Mouse (Mus musculus) stomach, postnatal 0 days (tissue): Measurements from ENCODE around the gene Rad51c. TPM values are rescaled to one million over a fixed set of nuclear protein-coding genes. Genes with fewer than 3 reads are reported as not detected.
A peak's percentile ranks its signal among the peaks of the same experiment; 100 is the strongest.
"Not testable (repeated sequence)": the region's sequence is repeated elsewhere in the genome, so short reads cannot be mapped to it uniquely, and the experiment has no call there.

Experiments used
- ATAC-seq: fragments of 200-750 bp; cut with Nextera tagmentation; 2 replicates; pipeline ENCODE4 v1.8.0; 2017; ENCODE audit not compliant: low FRiP score, low TSS enrichment
- DNase-seq: peaks from one replicate; pipeline ENCODE4 v3.0.0-alpha.2; 2016; ENCODE audit warnings: low spot score
- H3K27ac ChIP-seq: fragments of 300-500 bp; sonication (generic); replicated peaks from 2 replicates; pipeline ENCODE4 v1.5.1; 2014; ENCODE audit warnings: mild to moderate bottlenecking, control low read depth
- H3K27me3 ChIP-seq: fragments of 300-500 bp; sonication (generic); 2 replicates; pipeline ENCODE4 v1.6.1; 2014; ENCODE audit warnings: low read length; ENCODE audit not compliant: control insufficient read depth, insufficient read depth
- H3K36me3 ChIP-seq: fragments of 300-500 bp; sonication (generic); 2 replicates; pipeline ENCODE4 v1.6.1; 2014; ENCODE audit warnings: low read length, mixed read lengths; ENCODE audit not compliant: control insufficient read depth, insufficient read depth
- H3K4me1 ChIP-seq: fragments of 300-500 bp; sonication (generic); replicated peaks from 2 replicates; pipeline ENCODE4 v1.6.1; 2014; ENCODE audit warnings: antibody characterized with exemption; ENCODE audit not compliant: control insufficient read depth, insufficient read depth
- H3K4me2 ChIP-seq: fragments of 300-500 bp; sonication (generic); replicated peaks from 2 replicates; pipeline ENCODE4 v1.6.1; 2014; ENCODE audit warnings: low read depth, mild to moderate bottlenecking, control low read depth, moderate library complexity
- H3K4me3 ChIP-seq: fragments of 300-500 bp; sonication (generic); 2 replicates; pipeline ENCODE4 v1.5.1; 2014; ENCODE audit warnings: low read depth, low read length, control low read depth
- H3K9ac ChIP-seq: fragments of 300-500 bp; sonication (generic); 2 replicates; pipeline ENCODE4 v1.6.1; 2014; ENCODE audit warnings: mild to moderate bottlenecking, low read length, control low read depth, mixed read lengths
- H3K9me3 ChIP-seq: fragments of 300-500 bp; sonication (generic); 2 replicates; pipeline ENCODE4 v1.6.1; 2016; ENCODE audit warnings: low read length; ENCODE audit not compliant: control insufficient read depth
- CTCF ChIP-seq: IDR thresholded peaks from 2 replicates; pipeline ENCODE4 v1.5.1; 2016; ENCODE audit warnings: antibody characterized with exemption, low read depth, mild to moderate bottlenecking, moderate library complexity
- EP300 ChIP-seq: optimal IDR thresholded peaks from 2 replicates; pipeline ENCODE3; 2016; ENCODE audit warnings: antibody characterized with exemption
- WGBS: fragments of 180-500 bp; shearing (Covaris S2); extraction: QIAGEN DNeasy Blood & Tissue Kit; methylation state at CpG from one replicate; pipeline ENCODE4 v1.1.7; 2014; 5-methylcytosine and 5-hydroxymethylcytosine counted together
- polyA plus RNA-seq: library from polyadenylated mRNA; unstranded; fragments of >200 nt; fragmentation: Nextera tagmentation; extraction: Ambion mirVana; gene quantifications from 2 replicates; pipeline ENCODE4 v1.2.1, GENCODE M21; 2015

The Rad51c gene
- polyA plus RNA-seq, 1 experiment from 2014 or later = 1.8 TPM

DNA sequence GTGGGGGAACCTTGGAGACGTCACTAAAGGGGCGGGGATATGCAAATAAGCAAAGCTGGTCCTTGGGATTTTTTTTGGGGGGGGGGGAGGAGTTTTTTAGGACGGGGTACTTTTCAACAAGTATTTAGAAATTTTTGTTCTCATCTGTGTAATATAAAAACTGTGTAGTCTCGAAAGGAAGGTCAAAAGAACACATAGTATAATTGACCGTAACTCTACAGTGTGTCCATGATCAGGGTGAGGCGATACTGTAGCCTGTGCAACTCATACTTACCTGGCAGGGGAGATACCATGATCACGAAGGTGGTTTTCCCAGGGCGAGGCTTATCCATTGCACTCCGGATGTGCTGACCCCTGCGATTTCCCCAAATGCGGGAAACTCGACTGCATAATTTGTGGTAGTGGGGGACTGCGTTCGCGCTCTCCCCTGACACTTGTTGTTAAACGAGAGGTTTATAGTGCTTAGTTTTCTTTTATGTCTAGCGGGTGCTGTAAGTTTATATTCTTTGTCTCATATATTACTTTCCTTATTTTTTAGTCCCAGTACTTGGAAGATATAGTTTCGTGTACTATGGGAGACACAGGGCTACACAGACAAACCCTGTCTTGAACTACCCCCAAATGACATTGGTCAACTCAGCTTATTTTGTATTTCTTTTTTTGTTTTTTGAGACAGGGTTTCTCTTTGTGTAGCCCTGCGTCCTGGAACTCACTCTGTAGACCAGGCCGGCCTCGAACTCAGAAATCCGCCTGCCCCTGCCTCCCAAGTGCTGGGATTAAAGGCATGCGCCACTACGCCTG is 21.9 kb upstream of the Rad51c start:
- Histone ChIP-seq H3K4me3 (peak overlapping the region; percentile 33), H3K9ac (peak overlapping the region; percentile 38; the same call in 1 of the 2 replicates), H3K4me2 (peak overlapping the region; percentile 50), H3K27ac (peak overlapping the region; percentile 53; the same call in 1 of the 2 replicates)
- not testable (repeated sequence) for H3K27me3 ChIP-seq, H3K36me3 ChIP-seq, H3K4me1 ChIP-seq, H3K9me3 ChIP-seq
- ATAC-seq (peak; percentile 90), DNase-seq (peak; percentile 79)
- under 1% methylated on average over 23 of the region's 24 CpGs for WGBS
- TF ChIP-seq EP300 = peak; percentile 93

DNA sequence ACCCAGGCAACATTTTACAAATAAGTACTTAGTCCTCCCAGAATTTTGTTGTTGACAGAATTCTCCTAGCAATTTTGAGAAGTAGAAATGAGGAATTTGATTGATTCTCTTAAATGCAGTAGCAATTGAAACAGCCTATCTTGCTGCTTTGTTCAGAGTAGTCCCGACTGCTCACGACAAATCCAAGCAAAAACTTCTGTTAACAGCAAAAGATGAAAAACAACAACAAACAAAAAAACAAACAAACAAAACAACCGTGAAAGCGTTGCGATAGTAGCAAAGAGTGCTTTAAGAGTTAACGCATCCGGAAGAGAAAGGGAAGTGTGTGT is 21.3 kb upstream of the Rad51c start:
- peak overlapping the region; percentile 38; the same call in 1 of the 2 replicates for H3K9ac ChIP-seq
- no peak for DNase-seq

DNA sequence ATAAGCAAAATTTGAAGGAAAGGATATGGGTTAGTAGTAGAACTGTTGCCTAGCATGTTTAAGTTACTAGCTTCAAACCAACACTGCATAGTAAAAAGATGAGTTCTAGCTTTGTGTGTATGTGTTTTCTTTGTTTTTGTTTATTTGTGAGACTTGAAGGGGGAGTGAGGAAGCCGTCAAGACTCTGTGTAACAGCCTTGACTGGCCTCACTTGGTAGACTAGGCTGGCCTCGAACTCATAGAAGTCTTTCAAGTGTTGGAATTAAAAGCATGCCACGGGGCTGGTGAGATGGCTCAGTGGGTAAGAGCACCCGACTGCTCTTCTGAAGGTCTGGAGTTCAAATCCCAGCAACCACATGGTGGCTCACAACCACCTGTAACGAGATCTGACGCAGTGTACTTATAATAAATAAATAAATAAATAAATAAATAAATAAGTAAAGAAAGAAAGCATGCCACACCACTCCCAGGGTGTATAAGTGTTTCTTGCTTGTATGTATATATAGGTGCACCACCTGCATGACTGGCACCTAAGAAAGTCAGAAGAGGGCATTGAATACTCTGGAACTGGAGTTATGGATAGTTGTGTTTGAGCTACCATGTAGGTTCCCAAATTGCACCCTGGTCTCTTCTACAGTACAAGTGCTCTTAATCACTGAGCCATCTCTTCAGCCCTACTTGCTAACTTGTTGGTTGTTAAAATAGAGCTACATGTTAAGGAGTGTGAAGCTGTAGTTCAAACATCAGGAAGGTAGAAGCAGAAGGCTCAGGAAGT is 19.0 kb upstream of the Rad51c start:
- TF ChIP-seq CTCF = no peak
- no peak for TF ChIP-seq EP300
- Histone ChIP-seq H3K27me3 (no peaks in the 10 kb centered on the region), H3K4me3 (no peak overlapping the region), H3K4me2 (no peak overlapping the region; the same call in 1 of the 2 replicates), H3K4me1 (no peaks in the 10 kb centered on the region), H3K36me3 (no peaks in the 10 kb centered on the region), H3K9ac (no peak overlapping the region), H3K9me3 (no peaks in the 10 kb centered on the region), H3K27ac (0 out of 2 replicates have a peak overlapping the region, but pooled peaks have one; percentile 13)
- WGBS = 43% methylated on average over 6 of the region's 6 CpGs
- DNase-seq = no peak
- no peak for ATAC-seq

More for the DNA sequence above, 21.3 kb upstream of the Rad51c start:
- Histone ChIP-seq H3K9me3 (no peaks in the 10 kb centered on the region), H3K36me3 (no peaks in the 10 kb centered on the region), H3K4me1 (no peaks in the 10 kb centered on the region), H3K4me3 (peak overlapping the region; percentile 33), H3K27me3 (no peaks in the 10 kb centered on the region), H3K4me2 (peak overlapping the region; percentile 50), H3K27ac (peak overlapping the region; percentile 53; the same call in 1 of the 2 replicates)
- no peak for TF ChIP-seq CTCF
- TF ChIP-seq EP300 = no peak
- ATAC-seq = no peak
- WGBS = under 1% methylated on average over 7 of the region's 7 CpGs

DNA sequence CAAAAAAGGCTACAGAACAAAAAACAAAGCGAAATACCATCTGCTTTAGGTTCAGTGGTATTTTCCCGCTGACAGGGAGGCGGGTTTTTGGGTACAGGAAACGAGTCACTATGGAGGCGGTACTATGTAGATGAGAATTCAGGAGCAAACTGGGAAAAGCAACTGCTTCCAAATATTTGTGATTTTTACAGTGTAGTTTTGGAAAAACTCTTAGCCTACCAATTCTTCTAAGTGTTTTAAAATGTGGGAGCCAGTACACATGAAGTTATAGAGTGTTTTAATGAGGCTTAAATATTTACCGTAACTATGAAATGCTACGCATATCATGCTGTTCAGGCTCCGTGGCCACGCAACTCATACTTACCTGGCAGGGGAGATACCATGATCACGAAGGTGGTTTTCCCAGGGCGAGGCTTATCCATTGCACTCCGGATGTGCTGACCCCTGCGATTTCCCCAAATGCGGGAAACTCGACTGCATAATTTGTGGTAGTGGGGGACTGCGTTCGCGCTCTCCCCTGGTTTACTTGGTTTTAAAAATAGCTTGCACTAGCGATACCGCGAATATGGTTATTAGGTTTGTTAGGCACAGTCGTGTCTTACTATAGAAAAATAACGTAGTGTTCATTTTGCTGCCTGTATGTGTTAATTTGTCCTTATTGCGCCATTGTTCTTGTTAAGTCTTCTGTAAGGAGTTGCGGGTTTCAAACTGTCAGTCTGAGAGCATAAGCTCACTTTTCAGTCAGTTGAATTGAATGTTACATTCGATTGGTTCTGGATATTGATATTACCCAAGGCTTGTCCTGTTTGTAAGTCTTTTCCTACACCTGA is 18.0 kb upstream of the Rad51c start:
- no peaks in the 10 kb centered on the region for H3K27me3 ChIP-seq
- H3K4me2 ChIP-seq = peak overlapping the region; percentile 56
- peak overlapping the region; percentile 37 for H3K4me3 ChIP-seq
- H3K4me1 ChIP-seq = no peaks in the 10 kb centered on the region
- under 1% methylated on average over 26 of the region's 26 CpGs for WGBS
- TF ChIP-seq CTCF = no peak
- TF ChIP-seq EP300 = peak; percentile 98
- H3K36me3 ChIP-seq = no peaks in the 10 kb centered on the region
- peak; percentile 73 for DNase-seq
- peak; percentile 83 for ATAC-seq
- peak overlapping the region; percentile 85 for H3K27ac ChIP-seq
- peak overlapping the region; percentile 50 for H3K9ac ChIP-seq
- H3K9me3 ChIP-seq = no peaks in the 10 kb centered on the region

DNA sequence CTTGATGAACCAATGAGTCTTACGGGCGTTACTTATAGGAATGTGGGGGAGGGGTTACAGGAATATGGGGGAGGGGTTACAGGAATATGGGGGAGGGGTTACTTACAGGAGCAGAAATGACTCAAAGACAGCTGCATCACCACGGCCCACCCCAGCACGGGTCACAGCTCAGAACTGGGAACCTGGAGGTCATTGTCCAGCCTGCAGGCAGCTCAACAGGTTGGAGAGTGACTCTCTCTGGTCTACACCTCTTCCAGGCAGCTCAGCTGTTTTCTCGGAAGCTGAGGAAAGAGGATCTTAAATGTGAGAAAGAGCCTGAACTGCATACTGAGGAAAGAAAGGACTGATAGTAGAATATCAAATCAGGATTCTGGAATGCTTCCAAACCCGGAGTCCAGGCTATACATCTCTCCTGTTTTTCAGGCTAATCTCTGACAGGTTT is 17.0 kb upstream of the Rad51c start:
- DNase-seq (peak; percentile 38), ATAC-seq (peak; percentile 21; the same call in 1 of the 2 replicates)
- WGBS = 2% methylated on average over 6 of the region's 6 CpGs
- peak overlapping the region; percentile 37 for H3K4me3 ChIP-seq
- H3K27ac ChIP-seq = 0 out of 2 replicates have a peak overlapping the region, but pooled peaks have one; percentile 85
- no peaks in the 10 kb centered on the region for H3K4me1 ChIP-seq
- no peaks in the 10 kb centered on the region for H3K9me3 ChIP-seq
- no peaks in the 10 kb centered on the region for H3K27me3 ChIP-seq
- peak overlapping the region; percentile 50 for H3K9ac ChIP-seq
- TF ChIP-seq EP300 (no peak), CTCF (no peak)
- H3K4me2 ChIP-seq = peak overlapping the region; percentile 56
- H3K36me3 ChIP-seq = no peaks in the 10 kb centered on the region
